Mouse (Mus musculus) lung, adult 2 months (tissue): ENCODE data around the gene Rps2. TPM values are rescaled to one million over a fixed set of nuclear protein-coding genes. Genes with fewer than 3 reads are reported as not detected.

ENCODE experiments used
- DNase-seq: peaks from one replicate; pipeline ENCODE4 v3.0.0; 2022
- H3K4me1 ChIP-seq: fragments of 200-500 bp; 2 replicates; pipeline ENCODE4 v1.6.1; 2011; ENCODE audit warnings: low read length; ENCODE audit not compliant: control insufficient read depth, insufficient read depth
- H3K4me3 ChIP-seq: fragments of 200-500 bp; replicated peaks from 2 replicates; pipeline ENCODE3; 2011; ENCODE audit warnings: low read depth, mild to moderate bottlenecking, control low read depth, low read length; ENCODE audit errors: extremely low read depth
- CTCF ChIP-seq: fragments of 200-500 bp; IDR thresholded peaks from 2 replicates; pipeline ENCODE4 v1.5.1; 2011; ENCODE audit warnings: mild to moderate bottlenecking, low read length, control low read depth; ENCODE audit not compliant: insufficient read depth
- POLR2A ChIP-seq: fragments of 200-500 bp; IDR thresholded peaks from 2 replicates; pipeline ENCODE4 v1.6.1; 2011; ENCODE audit warnings: low read depth, mild to moderate bottlenecking, control low read depth, low read length, borderline replicate concordance; ENCODE audit errors: extremely low read depth
- WGBS: fragments of 180-500 bp; shearing (Covaris S2); methylation state at CpG from one replicate; pipeline ENCODE4 v1.1.7; 2018; 5-methylcytosine and 5-hydroxymethylcytosine counted together
- polyA plus RNA-seq: library from polyadenylated mRNA; depleted of rRNA; stranded (reverse); fragments of >200 nt; gene quantifications from 2 replicates; pipeline ENCODE4 v1.2.3, GENCODE M21; 2012

The Rps2 gene
- polyA plus RNA-seq, 1 experiment: 2,135 TPM

DNA sequence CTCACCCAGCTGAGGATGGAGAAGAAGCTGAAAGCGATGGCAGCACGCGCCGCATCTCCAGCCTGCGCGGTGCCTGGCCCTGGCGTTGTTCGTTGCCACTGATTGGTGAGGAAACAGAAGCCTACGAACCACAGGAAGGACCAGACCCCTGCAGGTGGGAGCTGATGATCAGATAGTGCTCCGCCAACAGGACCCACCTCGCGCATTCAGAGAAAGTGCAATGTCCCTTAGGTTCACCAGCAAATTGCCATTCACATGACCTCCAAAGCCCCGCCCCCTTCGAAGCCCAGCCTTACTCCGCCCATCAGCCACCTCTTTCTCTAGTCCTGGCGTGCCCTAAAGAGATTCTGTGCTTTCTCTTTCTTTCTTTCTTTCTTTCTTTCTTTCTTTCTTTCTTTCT, 31.4 kb upstream of the Rps2 start:
- DNase-seq: no peak
- TF ChIP-seq POLR2A: no peak
- TF ChIP-seq CTCF: no peak
- H3K4me1 ChIP-seq: peaks cover 4% of the 10 kb centered on the region; the same call in 1 of the 2 replicates
- H3K4me3 ChIP-seq: no peak overlapping the region
- WGBS: 36% methylated on average over 16 of the region's 16 CpGs

DNA sequence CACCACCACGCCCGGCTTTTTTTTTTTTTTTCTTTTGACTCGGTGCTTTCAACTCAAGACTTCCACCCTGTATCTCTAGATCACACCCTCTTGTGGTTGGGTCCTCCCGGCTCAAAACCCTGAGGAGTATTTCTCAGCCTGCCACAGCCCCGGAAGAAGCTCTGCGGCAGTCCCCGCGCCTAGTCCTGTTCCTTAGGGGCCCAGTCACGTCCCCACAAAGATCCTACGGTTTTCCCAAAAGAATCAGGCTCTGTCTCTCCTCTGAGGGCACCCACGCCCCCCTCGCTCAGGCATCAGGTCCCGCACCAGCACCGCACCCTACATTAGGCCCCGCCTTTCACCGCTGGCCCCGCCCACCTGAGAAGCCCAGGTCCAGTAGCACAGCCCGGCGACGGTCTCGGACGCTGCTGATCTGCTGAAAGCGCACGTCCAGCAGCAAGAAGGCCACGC, 30.7 kb upstream of the Rps2 start:
- TF ChIP-seq CTCF (no peak), POLR2A (no peak)
- WGBS: 2% methylated on average over 25 of the region's 25 CpGs
- Histone ChIP-seq H3K4me1 (peaks cover 4% of the 10 kb centered on the region; the same call in 1 of the 2 replicates), H3K4me3 (peak overlapping the region; percentile 31)
- DNase-seq: peak; percentile 67

DNA sequence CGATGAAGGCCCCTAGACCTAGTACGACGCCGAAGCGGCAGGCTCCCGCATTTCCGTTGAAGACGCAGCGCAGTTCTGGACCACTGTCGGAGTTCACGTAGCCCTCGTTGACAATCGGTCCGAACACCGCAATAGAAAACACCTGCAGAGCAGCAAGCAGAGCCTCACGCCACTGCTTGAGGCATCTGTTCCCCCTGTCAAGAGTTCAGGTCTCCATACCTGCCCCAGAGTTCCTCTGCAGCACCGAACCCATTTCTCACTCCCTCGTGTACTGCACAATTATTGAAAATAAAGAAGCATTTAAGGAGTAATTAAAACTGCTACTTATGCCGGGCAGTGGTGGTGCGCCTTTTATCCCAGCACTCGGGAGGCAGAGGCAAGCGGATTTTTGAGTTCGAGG, 30.3 kb upstream of the Rps2 start:
- H3K4me1 ChIP-seq: peaks cover 4% of the 10 kb centered on the region; the same call in 1 of the 2 replicates
- TF ChIP-seq POLR2A: no peak
- TF ChIP-seq CTCF: no peak
- H3K4me3 ChIP-seq: peak overlapping the region; percentile 31
- WGBS: 21% methylated on average over 23 of the region's 23 CpGs
- DNase-seq: no peak

DNA sequence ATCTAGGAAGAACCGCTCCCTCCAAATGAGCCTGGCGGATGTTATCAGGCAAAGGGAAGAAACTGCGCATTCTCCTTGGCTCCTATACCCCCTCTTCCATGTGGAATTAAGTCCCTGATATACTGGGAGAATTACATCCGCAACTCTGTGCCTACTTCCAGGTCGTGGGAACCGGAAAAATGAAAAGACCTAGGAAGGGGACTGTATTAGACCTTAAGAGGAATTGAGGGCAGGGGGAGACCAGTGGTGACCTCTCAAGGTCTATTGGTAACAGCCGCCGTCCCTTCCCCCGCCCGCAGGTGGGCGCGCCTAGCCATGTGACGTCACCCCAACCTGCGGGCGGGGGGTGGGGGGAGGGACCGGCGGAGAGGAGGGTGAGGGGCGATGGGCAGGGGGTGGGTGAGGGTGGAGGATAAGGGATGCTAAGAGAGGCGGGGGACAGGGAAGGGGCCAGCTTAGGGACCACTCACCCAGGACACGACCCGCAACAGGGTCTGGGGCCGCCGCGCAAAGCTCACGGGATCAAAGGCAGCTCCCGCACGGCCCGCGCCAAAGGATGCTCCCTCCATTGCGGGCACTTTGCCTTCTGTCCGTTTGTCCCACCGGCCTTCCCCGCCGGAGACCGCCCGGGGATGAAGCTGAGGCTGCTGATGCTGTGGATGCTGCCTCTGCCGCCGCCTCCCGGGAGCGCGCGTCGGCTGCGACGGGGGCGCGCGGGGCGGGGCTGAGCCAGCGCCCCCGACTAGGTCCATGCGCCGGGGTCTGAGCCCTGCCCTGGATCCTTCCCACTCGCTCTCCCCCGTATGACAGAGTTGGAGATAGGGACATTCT, 28.4 kb upstream of the Rps2 start, which contains the start of gene Syngr3:
Gene Syngr3, minus strand, starts transcription at position 705 of the 831 bp plus-strand sequence.
- TF ChIP-seq POLR2A: no peak
- no peak for TF ChIP-seq CTCF
- Histone ChIP-seq H3K4me1 (peaks cover 4% of the 10 kb centered on the region; the same call in 1 of the 2 replicates), H3K4me3 (no peak within 1 kb of the TSS)
- DNase-seq: no peak
- WGBS: 1% methylated on average over 54 of the region's 55 CpGs

DNA sequence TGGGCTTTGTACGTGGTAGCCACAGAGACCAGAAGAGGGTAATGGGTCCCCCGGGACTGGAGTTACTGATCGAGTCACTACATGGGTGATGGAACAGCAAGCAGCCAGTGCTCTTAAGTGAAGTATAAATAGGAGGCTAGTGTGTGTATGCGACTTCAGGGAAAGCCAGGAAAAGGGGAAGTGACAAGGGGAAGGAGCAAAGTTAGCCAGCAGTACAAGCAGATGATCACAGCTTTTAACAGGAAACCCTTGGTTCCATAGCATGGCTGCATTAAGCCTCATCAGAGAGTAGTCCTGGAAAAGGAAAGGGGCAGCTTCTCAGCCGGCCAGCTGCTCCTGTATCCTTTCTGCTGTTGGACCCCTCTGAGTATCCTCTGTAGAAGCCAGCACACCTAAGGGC, 25.5 kb upstream of the Rps2 start:
- no peak for DNase-seq
- Histone ChIP-seq H3K4me3 (no peak overlapping the region), H3K4me1 (peaks cover 4% of the 10 kb centered on the region)
- TF ChIP-seq CTCF: no peak
- no peak for TF ChIP-seq POLR2A
- 70% methylated on average over 5 of the region's 5 CpGs for WGBS

DNA sequence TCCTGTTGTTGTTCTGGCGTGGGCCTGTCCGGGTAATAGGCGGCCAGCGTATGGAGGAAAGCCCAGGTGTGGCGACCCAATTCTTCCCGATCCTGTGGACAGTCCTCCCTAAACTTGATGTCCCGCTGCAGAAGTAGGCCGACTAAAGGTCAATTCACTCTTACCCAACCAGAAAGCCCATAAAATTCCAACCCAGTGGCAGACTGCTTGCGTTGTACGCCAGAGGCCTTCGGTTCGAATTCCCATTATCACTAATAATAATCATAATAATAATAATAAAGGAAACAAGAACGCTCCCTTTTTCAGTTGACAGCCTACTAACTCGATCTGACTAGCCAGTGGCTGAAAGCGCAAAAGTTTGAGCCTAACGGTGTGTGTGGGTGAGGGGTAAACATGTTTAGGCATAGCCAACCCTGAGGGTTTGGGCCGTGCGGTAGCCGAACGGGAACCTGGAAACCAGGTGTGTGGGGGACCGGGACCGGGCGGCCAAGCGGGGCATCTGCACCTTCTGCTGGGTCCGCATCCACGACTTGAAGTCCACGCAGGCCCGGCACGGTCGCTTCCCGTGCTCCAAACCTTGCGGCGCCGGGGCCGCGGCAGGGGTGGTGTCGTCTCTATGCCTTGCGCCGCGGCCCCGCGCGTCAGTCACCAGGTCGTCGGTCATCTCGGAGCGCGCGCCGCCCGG, 22.4 kb upstream of the Rps2 start:
- no peak for DNase-seq
- WGBS: 11% methylated on average over 51 of the region's 51 CpGs
- TF ChIP-seq CTCF: no peak
- no peak for TF ChIP-seq POLR2A
- H3K4me3 ChIP-seq: peak overlapping the region; percentile 64
- peaks cover 2% of the 10 kb centered on the region for H3K4me1 ChIP-seq

DNA sequence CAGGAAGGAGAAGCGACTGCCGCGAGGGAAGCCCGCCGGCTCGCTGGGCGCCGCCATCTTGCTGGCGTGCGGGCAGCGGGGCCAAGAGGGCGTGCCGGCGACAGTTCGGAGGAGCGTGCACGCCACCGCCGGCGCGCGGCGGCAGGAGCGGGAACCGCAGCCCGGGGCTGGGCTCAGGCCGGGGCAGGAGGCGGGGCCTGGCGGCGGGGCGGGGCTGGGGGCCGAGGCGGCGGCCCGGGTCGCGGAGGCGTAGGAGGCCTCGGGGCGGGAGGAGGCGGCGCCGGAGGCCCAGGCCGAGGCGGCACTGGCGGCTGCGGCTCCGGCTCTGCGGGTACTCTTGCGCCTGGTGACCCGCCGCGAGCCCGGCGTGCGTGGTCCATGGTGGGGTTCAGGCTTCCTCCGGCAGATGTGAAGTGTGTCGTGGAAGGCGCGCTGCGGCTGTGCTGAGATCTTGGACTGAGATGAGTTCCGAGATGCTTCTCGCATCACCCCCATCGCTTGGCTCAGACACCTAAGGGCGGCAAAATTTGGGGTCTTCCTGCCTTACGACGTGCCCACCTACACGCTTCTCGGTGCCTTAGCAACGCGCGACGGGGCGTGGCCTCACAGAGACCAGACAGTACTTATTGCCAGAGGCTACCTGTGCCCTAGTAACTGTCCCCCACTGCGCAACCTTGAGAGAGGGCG, 21.8 kb upstream of the Rps2 start, which contains the start of the genes Gfer and Noxo1:
Gene Gfer, minus strand, starts transcription at position 146 of the 687 bp plus-strand sequence.
Gene Noxo1, plus strand, starts transcription at position 224 of the 687 bp plus-strand sequence.
- 1% methylated on average over 72 of the region's 76 CpGs for WGBS
- H3K4me3 ChIP-seq: peak within 1 kb of the TSS; percentile 99
- TF ChIP-seq CTCF (no peak), POLR2A (peak; percentile 43; the same call in 1 of the 2 replicates)
- peaks cover 2% of the 10 kb centered on the region for H3K4me1 ChIP-seq
- DNase-seq: peak; percentile 82

DNA sequence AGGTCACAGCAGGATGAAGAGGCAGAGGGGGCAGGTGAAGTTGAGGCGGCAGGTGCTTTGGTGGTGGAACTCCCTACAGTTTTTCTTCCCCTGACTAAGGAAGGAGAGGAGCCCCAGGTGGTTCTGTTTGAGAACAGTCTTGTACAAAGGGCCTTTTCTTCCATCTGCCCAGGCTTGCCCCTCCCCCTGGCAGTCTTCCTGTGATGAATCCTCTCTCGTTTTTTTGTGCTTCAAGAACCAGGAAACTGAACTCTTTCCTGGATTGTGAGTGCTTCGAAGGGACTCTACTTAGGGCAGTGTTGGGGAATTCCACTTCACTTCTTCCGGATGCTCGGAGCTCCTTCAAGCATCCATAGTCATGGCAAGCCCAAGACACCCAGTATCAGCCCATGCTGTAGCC, 19.9 kb upstream of the Rps2 start:
- DNase-seq: no peak
- Histone ChIP-seq H3K4me1 (peaks cover 2% of the 10 kb centered on the region), H3K4me3 (no peak overlapping the region)
- TF ChIP-seq CTCF (no peak), POLR2A (no peak)
- WGBS: 11% methylated on average over 5 of the region's 5 CpGs

DNA sequence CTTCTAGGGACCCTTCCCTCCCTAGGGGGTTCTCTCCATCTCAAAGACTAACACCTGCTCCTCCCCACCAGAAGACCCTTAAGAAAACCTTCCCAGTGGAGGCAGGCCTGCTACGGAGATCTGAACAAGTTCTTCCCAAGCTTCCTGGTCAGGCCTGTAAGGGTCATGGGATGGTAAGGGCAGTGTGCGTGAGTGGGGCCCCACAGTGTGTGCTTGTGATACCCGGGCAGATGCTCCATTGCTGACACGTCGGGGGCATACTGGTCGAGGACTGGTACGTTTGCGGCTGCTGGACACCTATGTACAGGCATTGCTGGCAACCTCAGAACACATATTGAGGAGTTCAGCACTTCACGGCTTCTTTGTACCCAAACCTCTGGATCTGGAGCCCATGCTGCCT, 19.2 kb upstream of the Rps2 start:
- no peak overlapping the region for H3K4me3 ChIP-seq
- TF ChIP-seq CTCF: no peak
- no peak for TF ChIP-seq POLR2A
- WGBS: 61% methylated on average over 9 of the region's 9 CpGs
- no peak for DNase-seq
- H3K4me1 ChIP-seq: peaks cover 2% of the 10 kb centered on the region
